Mouse (Mus musculus) lung, embryonic 14.5 days (tissue): ENCODE measurements around the gene Casp8ap2. TPM values are rescaled to one million over a fixed set of nuclear protein-coding genes. Genes with fewer than 3 reads are reported as not detected.
A peak's percentile ranks its signal among the peaks of the same experiment; 100 is the strongest.

Source experiments
- ATAC-seq: fragments of 200-750 bp; cut with Nextera tagmentation; 2 replicates; pipeline ENCODE4 v1.8.0; 2017; ENCODE audit warnings: mild to moderate bottlenecking, moderate TSS enrichment, moderate library complexity; ENCODE audit not compliant: insufficient read depth
- DNase-seq: peaks from one replicate; pipeline ENCODE4 v3.0.0-alpha.2; 2015
- H3K27ac ChIP-seq: fragments of 300-500 bp; sonication (generic); 2 replicates; pipeline ENCODE4 v1.5.1; 2014; ENCODE audit warnings: low read depth, mild to moderate bottlenecking, moderate library complexity
- H3K27me3 ChIP-seq: fragments of 300-500 bp; sonication (generic); 2 replicates; pipeline ENCODE4 v1.6.1; 2014; ENCODE audit warnings: low read length, control low read depth; ENCODE audit not compliant: insufficient read depth
- H3K36me3 ChIP-seq: fragments of 300-500 bp; sonication (generic); 2 replicates; pipeline ENCODE4 v1.6.1; 2014; ENCODE audit warnings: control low read depth; ENCODE audit not compliant: insufficient read depth
- H3K4me1 ChIP-seq: fragments of 300-500 bp; sonication (generic); 2 replicates; pipeline ENCODE4 v1.6.1; 2014; ENCODE audit warnings: antibody characterized with exemption, control low read depth; ENCODE audit not compliant: insufficient read depth
- H3K4me2 ChIP-seq: fragments of 300-500 bp; sonication (generic); 2 replicates; pipeline ENCODE4 v1.6.1; 2014; ENCODE audit warnings: mild to moderate bottlenecking
- H3K4me3 ChIP-seq: fragments of 300-500 bp; sonication (generic); 2 replicates; pipeline ENCODE4 v1.5.1; 2014; ENCODE audit warnings: low read depth, low read length
- H3K9ac ChIP-seq: fragments of 300-500 bp; sonication (generic); 2 replicates; pipeline ENCODE4 v1.6.1; 2014
- H3K9me3 ChIP-seq: fragments of 300-500 bp; sonication (generic); 2 replicates; pipeline ENCODE4 v1.6.1; 2016; ENCODE audit warnings: low read depth, low read length, control low read depth
- CTCF ChIP-seq: IDR thresholded peaks from 2 replicates; pipeline ENCODE4 v1.5.1; 2016; ENCODE audit warnings: antibody characterized with exemption, low read depth
- WGBS: fragments of 180-500 bp; shearing (Covaris S2); extraction: QIAGEN DNeasy Blood & Tissue Kit; methylation state at CpG from one replicate; pipeline ENCODE4 v1.1.7; 2014; 5-methylcytosine and 5-hydroxymethylcytosine counted together
- polyA plus RNA-seq: library from polyadenylated mRNA; unstranded; fragments of >200 nt; fragmentation: Nextera tagmentation; extraction: Ambion mirVana; gene quantifications from 2 replicates; pipeline ENCODE4 v1.2.1, GENCODE M21; 2014

Gene Casp8ap2
- polyA plus RNA-seq, 1 experiment from 2014 or later: 54.3 TPM

DNA sequence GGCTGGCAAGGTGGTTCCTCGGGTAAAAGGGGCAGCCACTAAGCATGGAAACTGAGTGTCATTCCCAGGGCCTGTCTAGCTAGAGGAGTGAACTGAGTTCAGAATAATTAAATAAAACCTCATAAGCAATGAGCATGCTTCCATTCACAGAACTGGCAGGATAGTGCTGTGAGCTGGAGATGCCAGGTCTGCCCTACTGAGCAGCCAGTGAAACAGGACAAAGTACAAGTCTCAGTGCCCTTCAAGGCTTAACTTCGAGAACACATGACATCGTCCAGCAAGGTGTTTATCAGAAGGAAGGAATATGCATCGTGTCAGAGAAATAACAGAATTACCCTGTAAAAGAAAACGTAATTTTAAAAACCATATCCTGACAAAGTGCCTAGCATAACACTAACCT, 41.7 kb upstream of the Casp8ap2 start:
- H3K4me3 ChIP-seq: no peak overlapping the region
- no peak overlapping the region for H3K27ac ChIP-seq
- no peak overlapping the region for H3K4me2 ChIP-seq
- no peaks in the 10 kb centered on the region for H3K4me1 ChIP-seq
- 80% methylated on average over 5 of the region's 5 CpGs for WGBS
- H3K9ac ChIP-seq: no peak overlapping the region
- no peak for ATAC-seq
- TF ChIP-seq CTCF: no peak
- H3K9me3 ChIP-seq: no peaks in the 10 kb centered on the region
- no peak for DNase-seq
- 0 out of 2 replicates have a peak, but pooled peaks cover 12% of the 10 kb centered on the region for H3K36me3 ChIP-seq
- no peaks in the 10 kb centered on the region for H3K27me3 ChIP-seq

GRCm38 (mm10) chr4:32574604-32575003, 40.6 kb upstream of the Casp8ap2 start:
- WGBS: 81% methylated on average over 1 of the region's 1 CpGs
- Histone ChIP-seq H3K27me3 (no peaks in the 10 kb centered on the region), H3K9ac (no peak overlapping the region), H3K4me3 (no peak overlapping the region), H3K36me3 (0 out of 2 replicates have a peak, but pooled peaks cover 12% of the 10 kb centered on the region), H3K27ac (no peak overlapping the region), H3K9me3 (no peaks in the 10 kb centered on the region), H3K4me1 (no peaks in the 10 kb centered on the region), H3K4me2 (no peak overlapping the region)
- ATAC-seq: no peak
- TF ChIP-seq CTCF: peak; percentile 26
- peak; percentile 23 for DNase-seq

DNA sequence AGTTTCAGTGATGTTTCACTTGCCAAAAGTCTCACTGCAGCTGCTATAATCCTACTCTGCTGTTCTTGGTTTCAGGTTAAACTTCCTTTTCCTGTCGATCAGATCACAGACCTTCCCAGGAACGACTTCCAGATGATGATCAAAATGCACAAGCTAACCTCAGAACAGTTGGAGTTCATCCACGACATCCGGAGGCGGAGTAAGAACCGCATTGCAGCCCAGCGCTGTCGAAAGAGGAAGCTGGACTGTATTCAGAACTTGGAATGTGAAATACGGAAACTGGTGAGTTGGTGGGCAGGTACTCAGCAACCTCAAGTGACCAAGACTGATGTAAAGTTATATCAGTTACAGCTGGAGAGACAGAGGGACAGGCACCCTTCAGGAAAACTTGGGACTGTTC, 40.1 kb upstream of the Casp8ap2 start:
- Histone ChIP-seq H3K27me3 (no peaks in the 10 kb centered on the region), H3K4me3 (no peak overlapping the region), H3K4me2 (no peak overlapping the region), H3K9ac (no peak overlapping the region), H3K27ac (no peak overlapping the region), H3K36me3 (peaks cover 17% of the 10 kb centered on the region; the same call in 1 of the 2 replicates), H3K9me3 (no peaks in the 10 kb centered on the region), H3K4me1 (no peaks in the 10 kb centered on the region)
- ATAC-seq: no peak
- no peak for TF ChIP-seq CTCF
- WGBS: 60% methylated on average over 9 of the region's 9 CpGs
- DNase-seq: peak; percentile 42

DNA sequence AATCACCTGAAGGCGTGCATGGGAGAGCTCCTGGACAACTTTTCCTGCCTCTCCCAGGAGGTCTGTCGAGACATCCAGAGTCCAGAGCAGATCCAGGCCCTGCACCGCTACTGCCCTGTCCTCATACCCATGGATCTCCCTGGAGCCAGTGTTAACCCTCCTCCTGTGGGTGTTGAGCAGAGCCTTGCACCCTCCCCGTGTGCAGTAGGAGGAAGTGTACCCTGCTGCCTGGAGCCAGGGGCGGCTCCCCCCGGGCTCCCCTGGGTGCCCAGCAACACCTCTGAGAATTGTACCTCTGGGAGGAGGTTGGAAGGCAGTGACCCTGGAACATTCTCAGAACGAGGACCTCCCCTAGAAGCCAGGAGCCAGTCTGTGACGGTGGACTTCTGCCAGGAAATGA, 35.4 kb upstream of the Casp8ap2 start:
- H3K4me2 ChIP-seq: no peak overlapping the region
- no peaks in the 10 kb centered on the region for H3K9me3 ChIP-seq
- ATAC-seq (no peak), DNase-seq (no peak)
- no peak overlapping the region for H3K9ac ChIP-seq
- peaks cover 20% of the 10 kb centered on the region; the same call in 1 of the 2 replicates for H3K36me3 ChIP-seq
- no peaks in the 10 kb centered on the region for H3K27me3 ChIP-seq
- no peak overlapping the region for H3K4me3 ChIP-seq
- no peaks in the 10 kb centered on the region for H3K4me1 ChIP-seq
- no peak overlapping the region for H3K27ac ChIP-seq
- 68% methylated on average over 8 of the region's 8 CpGs for WGBS
- TF ChIP-seq CTCF: no peak

DNA sequence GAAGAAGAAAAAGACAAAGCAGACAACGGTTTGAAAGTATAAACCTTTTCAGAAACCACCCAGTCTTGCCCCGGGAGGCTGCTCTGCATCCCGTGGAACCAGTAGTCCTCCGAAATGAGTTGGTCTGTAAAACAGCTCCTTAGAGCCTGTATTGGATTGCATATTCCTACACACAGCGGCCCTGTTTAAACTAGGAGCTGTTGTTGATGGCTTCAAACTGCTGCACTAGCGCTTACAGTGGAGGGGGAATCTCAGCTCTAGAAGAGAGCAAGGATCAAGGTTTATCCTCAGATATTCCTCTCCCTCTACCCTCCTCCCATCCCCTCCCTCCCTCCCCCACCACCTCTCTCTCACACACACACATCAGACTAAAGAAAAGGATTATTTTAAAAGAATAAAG, 31.1 kb upstream of the Casp8ap2 start:
- TF ChIP-seq CTCF: no peak
- Histone ChIP-seq H3K27ac (no peak overlapping the region), H3K4me3 (no peak overlapping the region), H3K4me1 (no peaks in the 10 kb centered on the region), H3K9me3 (no peaks in the 10 kb centered on the region), H3K9ac (no peak overlapping the region), H3K4me2 (no peak overlapping the region), H3K27me3 (no peaks in the 10 kb centered on the region), H3K36me3 (peaks cover 8% of the 10 kb centered on the region; the same call in 1 of the 2 replicates)
- 37% methylated on average over 6 of the region's 6 CpGs for WGBS
- DNase-seq (peak; percentile 74), ATAC-seq (peak; percentile 49; the same call in 1 of the 2 replicates)

DNA sequence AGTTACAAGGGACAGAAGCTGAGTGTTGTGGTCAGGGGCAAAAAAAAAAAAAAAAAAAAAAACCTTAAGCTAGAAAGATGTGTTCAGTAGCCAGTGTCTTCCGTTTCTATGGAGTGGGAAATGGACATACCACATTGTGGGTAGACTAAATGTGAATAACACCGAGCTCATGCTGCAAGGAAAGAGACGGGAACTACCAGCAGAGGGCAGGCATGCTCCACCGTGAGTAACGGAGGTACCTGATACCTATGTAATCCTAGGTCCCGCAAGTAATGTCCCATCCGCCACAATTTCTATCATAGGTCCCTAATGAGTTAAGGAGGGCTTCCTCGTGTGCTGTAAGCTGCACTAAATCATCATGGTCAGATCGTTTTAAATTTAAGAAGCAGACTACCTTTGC, 28.7 kb upstream of the Casp8ap2 start:
- Histone ChIP-seq H3K9ac (no peak overlapping the region), H3K4me3 (no peak overlapping the region), H3K4me2 (no peak overlapping the region), H3K36me3 (no peaks in the 10 kb centered on the region), H3K4me1 (no peaks in the 10 kb centered on the region), H3K27me3 (no peaks in the 10 kb centered on the region), H3K9me3 (no peaks in the 10 kb centered on the region), H3K27ac (no peak overlapping the region)
- WGBS: 15% methylated on average over 9 of the region's 9 CpGs
- ATAC-seq (peak; percentile 54; the same call in 1 of the 2 replicates), DNase-seq (peak; percentile 78)
- peak; percentile 78 for TF ChIP-seq CTCF

GRCm38 (mm10) chr4:32587543-32587942, 27.7 kb upstream of the Casp8ap2 start:
- no peaks in the 10 kb centered on the region for H3K36me3 ChIP-seq
- H3K4me1 ChIP-seq: no peaks in the 10 kb centered on the region
- H3K27ac ChIP-seq: no peak overlapping the region
- no peak overlapping the region for H3K9ac ChIP-seq
- H3K9me3 ChIP-seq: no peaks in the 10 kb centered on the region
- 82% methylated on average over 5 of the region's 5 CpGs for WGBS
- no peak overlapping the region for H3K4me2 ChIP-seq
- TF ChIP-seq CTCF: no peak
- no peak for ATAC-seq
- no peaks in the 10 kb centered on the region for H3K27me3 ChIP-seq
- no peak for DNase-seq
- no peak overlapping the region for H3K4me3 ChIP-seq

- H3K4me2 ChIP-seq: no peak overlapping the region
Measured at GRCm38 (mm10) chr4:32588237-32588636, 27.0 kb upstream of the Casp8ap2 start.

More at GRCm38 (mm10) chr4:32588237-32588636, 27.0 kb upstream of the Casp8ap2 start:
- no peak for DNase-seq
- Histone ChIP-seq H3K4me1 (no peaks in the 10 kb centered on the region), H3K9ac (no peak overlapping the region), H3K36me3 (no peaks in the 10 kb centered on the region), H3K27me3 (no peaks in the 10 kb centered on the region), H3K27ac (no peak overlapping the region), H3K9me3 (no peaks in the 10 kb centered on the region), H3K4me3 (no peak overlapping the region)
- no peak for TF ChIP-seq CTCF
- 83% methylated on average over 6 of the region's 6 CpGs for WGBS
- no peak for ATAC-seq
